Comparison of ENCODE assay signal across 10 mouse cellular contexts in the genomic region with DNA sequence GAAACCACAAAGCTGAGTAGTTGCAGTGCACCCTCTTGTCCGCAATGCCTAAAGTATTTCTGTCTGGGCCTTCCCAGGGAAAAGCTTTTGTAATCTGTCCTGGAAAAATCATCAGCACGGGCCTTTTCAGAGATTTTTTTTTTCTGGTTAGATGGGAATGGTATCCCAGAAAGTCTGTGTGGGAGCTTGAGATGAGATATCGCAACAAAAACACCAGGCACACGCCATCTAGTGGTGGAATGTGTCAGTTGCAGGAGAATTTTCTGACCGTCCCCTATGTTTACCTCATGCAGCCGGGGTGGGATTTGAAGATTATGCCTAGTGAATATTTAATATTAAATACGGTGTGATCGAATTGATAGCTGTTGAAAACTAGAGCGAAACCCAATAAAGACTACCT. TPM values are rescaled to one million over a fixed set of nuclear protein-coding genes. Genes with fewer than 3 reads are reported as not detected.
DNase-seq lines count a peak whose midpoint lies in the region; ATAC-seq and TF ChIP-seq lines count a peak whose summit lies in the region.
"Had no signal": no experiment of that assay in that cellular context is flagged by ENCODE, and none has a peak within 500 bp of the region (broad histone marks: within the 10 kb centered on the region; RNA-seq: fewer than 3 reads in every experiment).

No protein-coding gene starts in this region.

- peak; percentile 75 for TF ChIP-seq CTCF in heart, adult 2 months (IDR thresholded peaks at IDR 0.05)
- no peak for TF ChIP-seq CTCF in thymus, adult 2 months (IDR thresholded peaks at IDR 0.05; ENCODE audit: borderline replicate concordance, control insufficient read depth, extremely low read depth, insufficient read depth, low read length, poor library complexity)
- peak; percentile 57; the same call in 1 of the 2 replicates for TF ChIP-seq CTCF in cerebellum, adult 2 months (IDR thresholded peaks at IDR 0.05; ENCODE audit: borderline replicate concordance, insufficient read depth, low read depth, low read length)
- TF ChIP-seq CTCF in layer of hippocampus, adult 2 months (conservative IDR thresholded peaks at IDR 0.05), result peak; percentile 85

- H3K4me3 ChIP-seq in heart, adult 2 months, result no peak overlapping the region
- H3K4me3 ChIP-seq in thymus, adult 2 months (ENCODE audit: control insufficient read depth, insufficient read depth, low read length), result no peak overlapping the region
- no peak overlapping the region for H3K4me3 ChIP-seq in cerebellum, adult 2 months (replicated peaks; ENCODE audit: insufficient read depth, low read depth, low read length)
- H3K4me3 ChIP-seq in layer of hippocampus, adult 2 months, result no peak overlapping the region; the same call in 1 of the 2 replicates
- H3K4me3 ChIP-seq: neural tube, embryonic 13.5 days had no signal

- no peak for TF ChIP-seq POLR2A in heart, adult 2 months (IDR thresholded peaks at IDR 0.05; ENCODE audit: insufficient read depth, low read depth, low read length)
- TF ChIP-seq POLR2A in thymus, adult 2 months (IDR thresholded peaks at IDR 0.05; ENCODE audit: control insufficient read depth, extremely low read depth, insufficient read depth, low read length, poor library complexity), result no peak
- TF ChIP-seq POLR2A in cerebellum, adult 2 months (IDR thresholded peaks at IDR 0.05; ENCODE audit: borderline replicate concordance, insufficient read depth, low read length), result no peak

- H3K27ac ChIP-seq in heart, adult 2 months, result no peak overlapping the region
- H3K27ac ChIP-seq in thymus, adult 2 months (ENCODE audit: control insufficient read depth, insufficient read depth, low read length), result no peak overlapping the region
- H3K27ac ChIP-seq in cerebellum, adult 2 months (ENCODE audit: insufficient read depth, low read length), result no peak overlapping the region
- no peak overlapping the region for H3K27ac ChIP-seq in layer of hippocampus, adult 2 months
- H3K27ac ChIP-seq: neural tube, embryonic 13.5 days had no signal

- no peak for DNase-seq in heart, adult 2 months
- no peak for DNase-seq in heart, adult 9 months (ENCODE audit: low spot score in 2 of 2)
- DNase-seq in thymus, adult 2 months, result peak; percentile 8
- DNase-seq in thymus, adult 18-20 months, result no peak
- peak; percentile 21 to 40 for DNase-seq in cerebellum, adult 2 months
- peak; percentile 58 to 66 for DNase-seq in layer of hippocampus, adult 2 months (ENCODE audit: low spot score in 2 of 2)
- DNase-seq in retina, embryonic 14.5 days (ENCODE audit: low spot score), result peak; percentile 86

- no peak for ATAC-seq in activated CD4-positive, CD25-positive, alpha-beta regulatory T cell, adult 4 months

- no peaks in the 10 kb centered on the region for H3K36me3 ChIP-seq in heart, adult 2 months (ENCODE audit: control insufficient read depth, insufficient read depth, low read length)
- H3K36me3 ChIP-seq in thymus, adult 2 months (ENCODE audit: control insufficient read depth, insufficient read depth, low read length), result no peaks in the 10 kb centered on the region
- H3K36me3 ChIP-seq: neural tube, embryonic 13.5 days had no signal

- WGBS in heart, adult 2 months, result 20% methylated on average over 9 of the region's 9 CpGs
- WGBS in thymus, adult 2 months, result 20% methylated on average over 9 of the region's 9 CpGs
- 23% methylated on average over 9 of the region's 9 CpGs for WGBS in cerebellum, adult 2 months

- TF ChIP-seq EP300 in heart, adult 2 months (IDR thresholded peaks at IDR 0.05; ENCODE audit: insufficient read depth, low read depth, low read length), result no peak

- H3K79me2 ChIP-seq in heart, adult 2 months (replicated peaks; ENCODE audit: control insufficient read depth, insufficient read depth, low read length), result no peaks in the 10 kb centered on the region

- intact Hi-C loops in heart, adult 2 months (cut with DNase I), result no loop called here

- no peaks in the 10 kb centered on the region for H3K4me1 ChIP-seq in heart, adult 2 months (ENCODE audit: control insufficient read depth, insufficient read depth, low read length)
- H3K4me1 ChIP-seq in thymus, adult 2 months (replicated peaks; ENCODE audit: control insufficient read depth, insufficient read depth, low read length), result 0 out of 2 replicates have a peak, but pooled peaks cover 4% of the 10 kb centered on the region
- no peaks in the 10 kb centered on the region for H3K4me1 ChIP-seq in cerebellum, adult 2 months (ENCODE audit: control insufficient read depth, insufficient read depth, low read length)
- H3K4me1 ChIP-seq: neural tube, embryonic 13.5 days had no signal

- no peaks in the 10 kb centered on the region; the same call in 1 of the 2 replicates for H3K27me3 ChIP-seq in heart, adult 2 months (ENCODE audit: control insufficient read depth, insufficient read depth, low read length)
- no peaks in the 10 kb centered on the region for H3K27me3 ChIP-seq in thymus, adult 2 months (ENCODE audit: control insufficient read depth, insufficient read depth, low read length)
- H3K27me3 ChIP-seq in cerebellum, adult 2 months (ENCODE audit: control insufficient read depth, insufficient read depth, low read length), result no peaks in the 10 kb centered on the region
- H3K27me3 ChIP-seq: neural tube, embryonic 13.5 days had no signal

- H3K9ac ChIP-seq in heart, adult 2 months (ENCODE audit: low read depth, low read length), result no peak overlapping the region
- H3K9ac ChIP-seq: neural tube, embryonic 13.5 days had no signal

RNA-seq across cellular contexts. Expression of gene Krt28, which starts 10.3 kb away (rescaled TPM):
- total RNA-seq in heart, adult 2 months (2021), result not detected
- polyA plus RNA-seq in heart, adult 2 months (2012; rRNA removed), result not detected in 2 replicates
- polyA plus RNA-seq in thymus, adult 2 months (2012; rRNA removed), result not detected in 2 replicates
- polyA plus RNA-seq in cerebellum, adult 2 months (2012; rRNA removed), result 2.5 and 2.6 TPM in 2 replicates
- total RNA-seq in layer of hippocampus, adult 2 months (2021), result under 1 TPM in 1 of 2 experiments, not detected in 1; 0.23 TPM
- polyA plus RNA-seq in activated CD4-positive, CD25-positive, alpha-beta regulatory T cell, adult 4 months (2017; shearing (Covaris generic)), result not detected

RNA-seq across cellular contexts. Expression of gene Krt27, which starts 13.5 kb away (rescaled TPM):
- total RNA-seq in heart, adult 2 months (2021), result not detected
- not detected in 2 replicates for polyA plus RNA-seq in heart, adult 2 months (2012; rRNA removed)
- 0.05 and 0.13 TPM in 2 replicates for polyA plus RNA-seq in thymus, adult 2 months (2012; rRNA removed)
- not detected in 2 replicates for polyA plus RNA-seq in cerebellum, adult 2 months (2012; rRNA removed)
- total RNA-seq in layer of hippocampus, adult 2 months (2021), result not detected
- under 1 TPM in 1 of 2 experiments, not detected in 1; 0.21 TPM for polyA plus RNA-seq in activated CD4-positive, CD25-positive, alpha-beta regulatory T cell, adult 4 months (2017; shearing (Covaris generic))
- polyA plus RNA-seq: large intestine, adult 2 months had no signal

RNA-seq across cellular contexts. Expression of gene Krt10, which starts 24.8 kb away (rescaled TPM):
- total RNA-seq in heart, adult 2 months (2021), result 1 to 10 TPM; 4.4 to 5.1 TPM
- polyA plus RNA-seq in heart, adult 2 months (2012; rRNA removed), result 0.76 and 1.6 TPM in 2 replicates
- 4.9 and 6.4 TPM in 2 replicates for polyA plus RNA-seq in thymus, adult 2 months (2012; rRNA removed)
- polyA plus RNA-seq in cerebellum, adult 2 months (2012; rRNA removed), result 11.9 and 12.6 TPM in 2 replicates
- total RNA-seq in layer of hippocampus, adult 2 months (2021), result 10 to 100 TPM; 14.8 to 16.4 TPM
- polyA plus RNA-seq in activated CD4-positive, CD25-positive, alpha-beta regulatory T cell, adult 4 months (2017; shearing (Covaris generic)), result 1 to 10 TPM; 3.6 to 4.2 TPM

RNA-seq across cellular contexts. Expression of gene Krt26, which starts 26.6 kb away (rescaled TPM):
- not detected for total RNA-seq in heart, adult 2 months (2021)
- polyA plus RNA-seq in heart, adult 2 months (2012; rRNA removed), result not detected in 2 replicates
- polyA plus RNA-seq in thymus, adult 2 months (2012; rRNA removed), result not detected in 2 replicates
- 0.14 and 0.15 TPM in 2 replicates for polyA plus RNA-seq in cerebellum, adult 2 months (2012; rRNA removed)
- total RNA-seq in layer of hippocampus, adult 2 months (2021), result not detected
- polyA plus RNA-seq in activated CD4-positive, CD25-positive, alpha-beta regulatory T cell, adult 4 months (2017; shearing (Covaris generic)), result not detected
- polyA plus RNA-seq: large intestine, adult 2 months had no signal

RNA-seq across cellular contexts. Expression of gene Krt25, which starts 41.7 kb away (rescaled TPM):
- not detected for total RNA-seq in heart, adult 2 months (2021)
- polyA plus RNA-seq in heart, adult 2 months (2012; rRNA removed), result not detected in 2 replicates
- 0.16 and 0.18 TPM in 2 replicates for polyA plus RNA-seq in thymus, adult 2 months (2012; rRNA removed)
- polyA plus RNA-seq in cerebellum, adult 2 months (2012; rRNA removed), result 7.0 and 7.2 TPM in 2 replicates
- total RNA-seq in layer of hippocampus, adult 2 months (2021), result not detected
- not detected for polyA plus RNA-seq in activated CD4-positive, CD25-positive, alpha-beta regulatory T cell, adult 4 months (2017; shearing (Covaris generic))
- polyA plus RNA-seq: large intestine, adult 2 months had no signal

Comparison
In these comparisons a context has a peak if more than half of its experiments do, and no peak if none do; other contexts are left out.
1. DNase-seq: peak in thymus, adult 2 months (single experiment), cerebellum, adult 2 months (2 of 2), layer of hippocampus, adult 2 months (2 of 2) and retina, embryonic 14.5 days (single experiment); none in heart, adult 2 months (0 of 2), heart, adult 9 months (0 of 2) and thymus, adult 18-20 months (0 of 2).